Mouse (Mus musculus): ENCODE data around the gene Usp22. TPM values are rescaled to one million over a fixed set of nuclear protein-coding genes. Genes with fewer than 3 reads are reported as not detected.

Usp22 gene
- 10 to 100 TPM; 91.6 to 93.6 TPM for total RNA-seq (2023)

DNA sequence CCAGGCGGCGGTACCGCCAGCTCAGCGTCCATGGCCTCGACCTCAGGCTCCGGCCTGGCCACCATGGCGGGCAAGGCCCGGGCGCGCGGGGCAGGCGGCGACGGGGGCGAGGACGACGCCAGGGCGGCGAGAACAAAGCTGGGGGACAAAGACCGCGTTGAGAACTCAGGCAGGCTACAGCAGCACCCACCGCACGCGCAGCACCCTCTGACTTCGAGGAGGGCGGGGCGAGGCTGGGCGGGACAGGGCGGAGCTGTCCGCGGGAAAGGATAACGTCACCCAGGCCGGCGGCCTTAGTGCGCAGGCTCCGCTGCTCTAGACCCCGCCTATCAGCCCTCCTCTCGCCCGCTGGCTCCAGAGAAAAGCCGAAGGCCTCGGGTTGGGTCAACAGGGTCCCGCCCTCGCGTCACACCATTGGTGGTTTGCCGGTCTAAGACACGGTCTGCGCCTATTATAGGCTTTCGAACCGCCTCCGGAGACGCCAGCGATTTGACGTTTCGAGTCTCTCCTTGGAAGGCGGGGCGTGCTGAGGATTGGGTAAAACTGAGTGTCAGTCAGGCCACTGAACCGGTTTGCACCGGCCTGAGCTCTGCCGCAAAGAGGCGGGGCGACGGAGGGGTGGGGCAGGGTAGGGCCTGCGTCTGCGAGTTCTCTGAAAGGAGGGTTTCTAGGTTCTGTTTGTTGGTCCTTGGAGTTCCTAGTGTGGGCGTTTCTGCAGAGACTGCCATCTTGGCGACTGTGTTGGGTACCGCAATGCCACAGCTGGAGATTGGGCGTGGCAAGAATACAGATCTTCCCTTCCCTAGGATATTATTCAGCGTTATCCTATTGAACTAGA, at the start of gene Usp22:
Gene Usp22, minus strand, starts transcription at position 235 of the 838 bp plus-strand sequence.

DNA sequence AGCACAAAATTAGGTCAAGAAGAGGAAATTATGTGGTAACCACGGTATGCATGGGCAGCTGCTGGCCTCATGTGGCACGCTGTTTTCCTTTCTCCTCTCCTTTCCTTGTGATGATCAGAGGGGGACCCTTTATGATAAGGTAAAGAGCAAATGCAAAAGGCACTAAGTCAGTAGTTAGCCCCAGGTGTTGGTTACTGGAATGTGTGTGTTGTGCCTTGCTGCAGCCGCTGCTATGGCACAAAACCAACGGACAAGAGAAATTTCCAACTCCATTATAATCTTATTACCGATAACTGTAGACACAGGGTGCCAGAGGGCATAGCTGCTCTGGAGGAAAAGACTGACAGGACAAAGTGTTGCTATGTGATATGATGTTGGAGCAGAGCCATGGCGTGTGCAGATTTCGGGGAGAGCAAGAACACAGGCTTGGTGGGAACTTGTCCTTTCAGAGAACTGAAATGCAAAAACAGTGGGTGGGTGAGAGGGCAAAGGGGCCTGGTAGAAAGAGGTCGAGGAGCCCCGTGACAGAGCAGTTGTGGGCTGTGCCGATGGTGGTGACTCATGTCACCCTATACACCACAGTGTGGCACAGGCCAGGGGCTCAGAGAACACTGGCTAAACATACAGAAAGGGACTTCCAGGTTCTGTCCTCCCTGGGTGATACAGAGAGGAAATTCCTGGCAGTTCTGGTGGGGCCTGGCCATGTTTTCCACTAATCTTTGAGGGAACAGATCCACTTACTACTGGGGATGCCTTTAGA, 32.8 kb upstream of the Usp22 start, which contains the start of gene Aldh3a1:
Gene Aldh3a1, plus strand, starts transcription at position 51 of the 760 bp plus-strand sequence.

DNA sequence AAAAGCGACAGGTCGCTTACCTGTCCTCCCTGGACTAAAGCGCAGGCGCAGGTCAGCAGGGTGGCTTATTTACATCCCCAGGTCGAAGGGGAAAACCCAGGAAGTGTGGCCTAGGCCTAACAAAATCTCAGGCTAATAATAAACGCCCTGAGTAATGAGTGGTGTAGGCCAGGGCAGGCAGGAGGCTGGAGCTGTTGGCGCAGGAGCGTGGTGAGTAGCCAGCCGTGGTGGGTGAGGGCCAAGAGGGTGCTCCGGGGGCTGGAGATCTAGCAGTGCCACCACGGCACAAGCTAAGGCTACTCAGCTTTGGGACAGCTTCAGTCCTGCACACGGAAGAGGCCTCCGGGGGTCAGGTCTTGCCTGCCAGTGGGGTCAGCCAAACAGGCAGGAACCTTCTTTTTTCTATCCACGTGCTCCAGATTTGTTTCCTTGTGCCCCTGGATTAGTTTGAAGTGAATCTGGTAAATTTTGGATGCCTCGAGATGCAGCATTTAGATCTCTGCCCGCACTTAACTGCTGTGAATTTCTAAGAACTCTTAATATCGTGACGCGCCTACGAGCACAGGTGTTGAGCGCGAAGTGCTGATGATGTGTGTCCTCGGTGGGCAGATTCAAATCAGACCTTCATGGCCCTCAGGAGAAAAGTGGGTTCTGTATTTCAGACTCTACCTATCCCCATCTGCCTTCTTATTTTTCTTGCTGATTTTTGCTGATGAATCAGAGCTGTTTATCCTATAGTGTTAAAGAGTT, 48.1 kb downstream of the Usp22 start, which contains the start of gene Tnfrsf13b:
Gene Tnfrsf13b, plus strand, starts transcription at position 150 of the 750 bp plus-strand sequence.

Other genes with a start within 250 kb of the Usp22 start
- gene Map2k3, start 243.0 kb downstream of the Usp22 start, total RNA-seq (2023), result 10 to 100 TPM; 33.9 to 35.5 TPM
- not detected for gene Kcnj12, start 152.5 kb downstream of the Usp22 start, total RNA-seq (2023)
- 10 to 100 TPM; 10.9 to 11.9 TPM for gene Tnfrsf13b, start 48.3 kb downstream of the Usp22 start, total RNA-seq (2023)
- gene Aldh3a1, start 32.5 kb upstream of the Usp22 start, total RNA-seq (2023), result not detected
- gene Aldh3a2, start 92.4 kb upstream of the Usp22 start, total RNA-seq (2023), result 10 to 100 TPM; 57.3 to 57.6 TPM
- gene Slc47a2, start 167.8 kb upstream of the Usp22 start, total RNA-seq (2023), result under 1 TPM in 1 of 2 experiments, not detected in 1; 0.24 TPM
- not detected for gene Slc47a1, start 203.3 kb upstream of the Usp22 start, total RNA-seq (2023)